Mouse (Mus musculus): Measurements from ENCODE around the gene Olfr1123.
"Not testable (repeated sequence)": the region's sequence is repeated elsewhere in the genome, so short reads cannot be mapped to it uniquely, and the experiment has no call there.

The Olfr1123 gene

DNA sequence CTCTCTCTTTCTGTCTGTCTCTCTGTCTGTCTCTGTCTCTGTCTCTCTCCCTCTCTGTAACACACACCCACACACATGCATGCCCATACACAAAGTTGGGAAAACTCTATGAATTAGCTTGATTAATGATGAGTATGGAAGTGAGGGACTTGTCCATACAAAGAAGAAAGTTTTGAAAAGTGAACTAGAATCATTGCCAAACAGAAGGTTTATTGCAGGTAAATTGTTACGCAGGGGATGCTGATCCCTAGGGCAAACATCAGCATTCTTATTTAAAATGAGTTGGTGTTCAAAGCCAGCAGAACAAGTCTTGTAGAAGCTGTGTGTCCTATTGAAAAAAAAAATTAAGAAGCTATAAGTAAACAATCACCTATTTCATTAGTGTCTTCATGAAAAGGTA lies at the start of gene Olfr1123:
Gene Olfr1123, plus strand, starts transcription at position 301 of the 400 bp plus-strand sequence.
- DNase-seq: no peak

DNA sequence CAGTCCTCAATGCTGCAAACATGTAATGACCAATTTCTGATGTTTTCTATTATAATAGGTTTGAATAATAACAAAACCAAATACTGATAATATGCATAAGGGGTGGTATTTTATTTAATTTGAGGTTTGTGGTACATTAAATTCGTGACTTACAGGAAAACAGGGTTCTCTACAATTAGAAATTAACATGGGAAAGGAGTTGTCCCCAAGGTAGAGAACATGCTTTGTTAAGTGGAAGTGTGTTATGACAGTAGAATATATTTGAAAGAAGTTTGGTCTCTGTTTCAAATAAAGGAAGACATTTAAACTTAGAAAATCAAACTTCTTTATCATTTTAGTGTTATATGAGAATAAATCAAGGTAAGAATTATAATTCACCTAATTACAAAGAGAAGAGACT lies 46.8 kb upstream of the Olfr1123 start, which contains the start of gene Olfr1121:
Gene Olfr1121, plus strand, starts transcription at position 301 of the 400 bp plus-strand sequence.
- DNase-seq: no peak

- DNase-seq: peak; percentile 44
Measured at GRCm38 (mm10) chr2:87371726-87372125, 44.7 kb upstream of the Olfr1123 start.

DNA sequence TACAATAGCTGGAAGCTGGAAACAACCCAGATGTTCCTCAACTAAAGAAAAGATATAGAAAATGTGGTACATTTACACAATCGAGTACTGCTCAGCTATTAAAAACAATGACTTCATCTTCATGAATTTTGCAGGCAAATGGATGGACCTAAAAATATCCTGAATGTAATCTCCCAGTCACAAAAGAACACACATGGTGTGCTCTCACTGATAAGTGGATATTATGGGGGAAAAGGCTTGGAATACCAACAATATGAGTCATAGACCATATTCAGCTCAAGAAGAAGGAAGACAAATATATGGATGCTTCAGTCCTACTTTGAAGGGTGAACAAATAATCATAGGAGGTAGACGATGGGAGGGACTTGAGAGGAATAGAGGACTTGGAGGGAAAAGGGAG lies 32.5 kb upstream of the Olfr1123 start:
- no peak for DNase-seq

DNA sequence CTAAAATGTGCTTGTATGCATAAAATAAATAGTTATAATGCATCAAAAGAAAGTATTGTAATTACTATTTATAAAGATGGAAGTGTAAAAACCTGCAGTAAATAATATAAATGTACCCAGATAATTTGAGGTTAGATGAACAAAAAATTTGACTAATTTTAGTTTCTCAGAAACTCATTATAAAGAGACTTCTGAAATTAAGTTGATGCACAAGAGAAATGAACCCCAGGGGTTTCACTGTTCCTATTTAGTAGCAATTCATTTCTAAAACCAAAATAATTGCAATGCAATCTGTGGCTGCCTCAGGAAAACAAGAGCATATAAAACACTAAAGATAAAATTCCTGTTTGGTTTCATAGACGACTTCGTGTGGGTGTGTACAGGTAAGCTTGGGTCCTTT lies 30.9 kb upstream of the Olfr1123 start, which contains the start of gene Olfr1122:
Gene Olfr1122, plus strand, starts transcription at position 301 of the 400 bp plus-strand sequence.
- no peak for DNase-seq

DNA sequence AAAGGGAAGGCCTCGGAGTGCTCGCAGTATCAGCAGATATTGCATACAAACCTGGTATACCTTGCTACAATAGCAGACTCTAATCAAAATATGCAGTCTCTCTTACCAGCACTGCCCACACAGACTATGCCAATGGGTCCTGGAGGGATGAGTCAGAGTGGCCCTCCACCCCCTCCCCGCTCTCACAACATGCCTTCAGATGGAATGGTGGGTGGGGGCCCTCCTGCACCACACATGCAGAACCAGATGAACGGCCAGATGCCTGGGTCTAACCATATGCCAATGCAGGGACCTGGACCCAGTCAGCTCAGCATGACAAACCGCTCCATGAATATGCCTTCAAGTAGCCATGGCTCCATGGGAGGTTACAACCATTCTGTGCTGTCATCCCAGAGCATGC lies 22.8 kb upstream of the Olfr1123 start:
- not testable (repeated sequence) for DNase-seq

GRCm38 (mm10) chr2:87394686-87395085 lies 21.7 kb upstream of the Olfr1123 start:
- not testable (repeated sequence) for DNase-seq

DNA sequence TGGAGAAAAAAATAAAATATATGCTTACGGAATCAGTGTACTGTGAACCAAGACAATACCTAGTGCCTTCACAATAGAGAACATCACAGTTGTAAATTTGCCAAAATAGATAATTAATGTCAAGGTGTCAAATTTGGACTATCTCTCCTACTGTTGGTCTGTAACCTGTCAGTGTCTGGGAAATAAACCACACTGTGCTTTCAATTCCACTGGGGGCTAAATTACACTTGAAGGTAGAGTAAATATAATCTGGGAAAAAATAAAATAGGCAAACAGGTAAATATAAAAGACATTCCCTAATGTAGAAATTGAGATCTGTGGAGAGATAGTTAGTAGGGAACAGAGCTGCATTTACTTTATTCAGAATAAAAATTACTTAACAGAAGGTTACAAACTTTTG lies 13.5 kb downstream of the Olfr1123 start, which contains the start of gene Olfr1124:
Gene Olfr1124, plus strand, starts transcription at position 301 of the 400 bp plus-strand sequence.
- no peak for DNase-seq

DNA sequence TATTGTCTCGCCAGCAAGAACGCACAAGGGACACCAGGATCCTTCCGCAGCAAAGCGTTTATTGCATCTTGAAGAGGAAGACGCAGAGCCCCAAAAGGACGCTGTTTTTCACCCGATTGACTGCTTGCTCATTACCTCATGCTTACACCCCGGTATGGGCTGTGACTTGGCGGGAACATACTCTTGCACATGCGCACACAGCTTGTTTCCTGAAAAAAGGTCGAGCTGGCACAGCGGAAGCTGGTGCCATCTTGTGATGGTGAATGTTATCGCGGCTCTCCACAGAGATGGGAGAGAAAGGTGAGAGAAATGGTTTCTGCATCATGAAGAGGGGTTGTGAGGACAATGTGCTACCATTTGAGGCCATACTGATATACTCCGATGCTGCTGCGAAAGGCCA lies 21.3 kb downstream of the Olfr1123 start:
- no peak for DNase-seq

- no peak for DNase-seq
Measured at GRCm38 (mm10) chr2:87453662-87454061, 37.2 kb downstream of the Olfr1123 start, which contains the start of gene Olfr1126. Gene Olfr1126, plus strand, starts transcription at chr2:87453962.

DNA sequence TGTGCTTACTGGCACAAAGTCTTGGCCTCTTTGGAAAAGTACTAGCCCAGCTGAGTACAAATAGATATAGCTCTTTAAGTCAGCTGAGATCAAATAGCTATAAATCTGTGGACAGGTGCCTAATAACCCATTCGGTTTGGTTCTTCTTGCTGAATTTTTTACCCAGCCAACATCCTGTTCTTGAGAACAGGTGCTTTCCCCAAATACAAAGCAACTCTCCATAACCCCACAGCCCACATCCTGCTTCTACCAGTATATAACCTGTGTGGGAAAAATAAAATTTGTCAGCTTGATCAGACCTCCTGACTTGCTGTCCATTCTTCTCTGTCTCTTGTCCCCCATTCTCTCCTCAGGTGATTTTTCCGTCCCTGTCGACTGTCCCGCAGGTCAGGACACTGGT lies 45.3 kb downstream of the Olfr1123 start:
- no peak for DNase-seq

Data from cerebellum, adult 11 months (tissue).